Mouse (Mus musculus) lung, postnatal 0 days (tissue): Measurements from ENCODE around the gene Tmem132c.

Source experiments
- CTCF ChIP-seq: IDR thresholded peaks from 2 replicates; pipeline ENCODE4 v1.5.1; 2016; ENCODE audit warnings: antibody characterized with exemption, mild to moderate bottlenecking
- EP300 ChIP-seq: IDR thresholded peaks from 2 replicates; pipeline ENCODE4 v1.6.1; 2016; ENCODE audit warnings: antibody characterized with exemption, mild to moderate bottlenecking, control low read depth

DNA sequence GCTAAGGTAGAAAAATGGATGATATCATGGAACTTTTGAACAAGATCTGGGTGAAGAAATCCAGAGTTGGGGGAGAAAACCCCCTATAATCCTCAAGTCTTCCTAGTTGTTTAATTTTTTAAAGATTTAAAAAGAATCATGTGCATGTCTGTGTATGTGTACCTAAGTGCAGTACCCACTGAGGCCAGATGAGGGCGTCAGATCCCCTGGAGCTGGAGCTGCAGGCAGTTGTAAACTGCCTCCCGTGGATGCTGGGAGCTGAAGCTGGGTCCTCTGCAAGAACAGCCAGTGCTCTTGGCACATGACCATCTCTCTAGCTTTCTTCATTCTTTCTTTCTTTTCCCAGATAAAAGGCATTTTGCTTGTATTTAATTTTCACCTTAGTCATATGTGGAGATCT lies 103.1 kb downstream of the Tmem132c start:
- TF ChIP-seq EP300, result no peak
- TF ChIP-seq CTCF, result peak; percentile 12
